In genomic region chr13:56591191-56591590, GRCm38 (mm10) we compare ENCODE assay signal across 31 mouse cellular contexts. TPM values are rescaled to one million over a fixed set of nuclear protein-coding genes. Genes with fewer than 3 reads are reported as not detected.
DNase-seq lines count a peak whose midpoint lies in the region; ATAC-seq and TF ChIP-seq lines count a peak whose summit lies in the region.
"Had no signal": no experiment of that assay in that cellular context is flagged by ENCODE, and none has a peak within 500 bp of the region (broad histone marks: within the 10 kb centered on the region; RNA-seq: fewer than 3 reads in every experiment).

No protein-coding gene starts in this region.

- DNase-seq in heart, embryonic 10.5 days (ENCODE audit: low spot score): no peak
- DNase-seq in heart, postnatal 25 days (ENCODE audit: low spot score): no peak
- DNase-seq in adrenal gland, adult 2 months: peak; percentile 89
- peak; percentile 27 for DNase-seq in lung, postnatal 14 days
- no peak for DNase-seq in forebrain, embryonic 11.5 days (ENCODE audit: low spot score)
- DNase-seq in embryo, embryonic 9.5 days (ENCODE audit: extremely low spot score): no peak
- DNase-seq in cerebellum, adult 8-10 months: no peak
- DNase-seq: cerebellum, adult 2 months; forebrain, postnatal 0 days; heart, postnatal 10 days; kidney, adult 9 months; kidney, postnatal 25 days; thymus, postnatal 25 days had no signal

- no peak for ATAC-seq in forebrain, embryonic 11.5 days (replicated peaks; ENCODE audit: low FRiP score)
- ATAC-seq: CD4-positive, CD25-positive, alpha-beta regulatory T cell, adult 4 months; forebrain, postnatal 0 days; hindbrain, postnatal 0 days; intestine, embryonic 16.5 days; liver, embryonic 12.5 days; midbrain, embryonic 15.5 days had no signal

- H3K27ac ChIP-seq in heart, embryonic 10.5 days: peak overlapping the region; percentile 69
- peak overlapping the region; percentile 58; the same call in 1 of the 2 replicates for H3K27ac ChIP-seq in bone marrow macrophage, adult 2 months (ENCODE audit: insufficient read depth, low read depth, low read length)
- H3K27ac ChIP-seq in forebrain, embryonic 11.5 days (ENCODE audit: low read depth, low read length): no peak overlapping the region
- H3K27ac ChIP-seq: forebrain, embryonic 10.5 days; hindbrain, postnatal 0 days; layer of hippocampus, adult 2 months; liver, embryonic 12.5 days; midbrain, embryonic 15.5 days; neural tube, embryonic 13.5 days; stomach, embryonic 15.5 days had no signal

- no peak overlapping the region for H3K4me2 ChIP-seq in forebrain, embryonic 11.5 days (ENCODE audit: low read depth, low read length, severe bottlenecking)
- H3K4me2 ChIP-seq: heart, embryonic 12.5 days; liver, embryonic 12.5 days; midbrain, embryonic 15.5 days; neural tube, embryonic 13.5 days; stomach, embryonic 15.5 days had no signal

- intact Hi-C loops in heart, postnatal 25 days (cut with DNase I): no loop called here

- no peak for TF ChIP-seq CTCF in bone marrow macrophage, adult 2 months (IDR thresholded peaks at IDR 0.05; ENCODE audit: low read depth, low read length)

- 85% methylated on average over 8 of the region's 8 CpGs for WGBS in heart, embryonic 10.5 days
- WGBS in forebrain, embryonic 11.5 days: 92% methylated on average over 8 of the region's 8 CpGs

- no peak overlapping the region for H3K4me3 ChIP-seq in heart, embryonic 10.5 days
- no peak overlapping the region for H3K4me3 ChIP-seq in bone marrow macrophage, adult 2 months (ENCODE audit: insufficient read depth, low read length)
- H3K4me3 ChIP-seq in forebrain, embryonic 11.5 days (ENCODE audit: low read depth, low read length): no peak overlapping the region
- H3K4me3 ChIP-seq: forebrain, embryonic 10.5 days; heart, embryonic 12.5 days; layer of hippocampus, adult 2 months; liver, embryonic 12.5 days; midbrain, embryonic 15.5 days; myocyte; neural tube, embryonic 13.5 days; stomach, embryonic 15.5 days had no signal

- no peak overlapping the region for H3K9ac ChIP-seq in forebrain, embryonic 11.5 days (ENCODE audit: low read length)
- H3K9ac ChIP-seq: forebrain, postnatal 0 days; heart, embryonic 12.5 days; liver, embryonic 12.5 days; midbrain, embryonic 15.5 days; neural tube, embryonic 13.5 days; stomach, embryonic 15.5 days had no signal

- H3K9me3 ChIP-seq in heart, embryonic 10.5 days: no peaks in the 10 kb centered on the region
- H3K9me3 ChIP-seq in forebrain, embryonic 11.5 days (ENCODE audit: control insufficient read depth, low read length): no peaks in the 10 kb centered on the region
- H3K9me3 ChIP-seq: forebrain, embryonic 10.5 days; heart, embryonic 12.5 days; liver, embryonic 12.5 days; midbrain, embryonic 15.5 days; neural tube, embryonic 13.5 days; stomach, embryonic 15.5 days had no signal

- H3K27me3 ChIP-seq in heart, embryonic 10.5 days (ENCODE audit: insufficient read depth, poor library complexity, severe bottlenecking): no peaks in the 10 kb centered on the region
- H3K27me3 ChIP-seq in forebrain, embryonic 11.5 days (ENCODE audit: control insufficient read depth, insufficient read depth, low read length): no peaks in the 10 kb centered on the region
- H3K27me3 ChIP-seq: heart, embryonic 12.5 days; neural tube, embryonic 13.5 days; stomach, embryonic 15.5 days had no signal

- no peak for TF ChIP-seq POLR2A in bone marrow macrophage, adult 2 months (IDR thresholded peaks at IDR 0.05; ENCODE audit: borderline replicate concordance, low read depth, low read length)

- peaks cover 73% of the 10 kb centered on the region for H3K4me1 ChIP-seq in heart, embryonic 10.5 days
- H3K4me1 ChIP-seq in bone marrow macrophage, adult 2 months (ENCODE audit: control insufficient read depth, insufficient read depth, low read length): peaks cover 29% of the 10 kb centered on the region
- no peaks in the 10 kb centered on the region for H3K4me1 ChIP-seq in forebrain, embryonic 11.5 days (replicated peaks; ENCODE audit: control insufficient read depth, insufficient read depth, low read length)
- H3K4me1 ChIP-seq: liver, embryonic 12.5 days had no signal

- H3K36me3 ChIP-seq in heart, embryonic 10.5 days: no peaks in the 10 kb centered on the region
- no peaks in the 10 kb centered on the region; the same call in 1 of the 2 replicates for H3K36me3 ChIP-seq in forebrain, embryonic 11.5 days (ENCODE audit: control insufficient read depth, insufficient read depth, low read length)
- H3K36me3 ChIP-seq: forebrain, embryonic 10.5 days; heart, embryonic 12.5 days; liver, embryonic 12.5 days; midbrain, embryonic 15.5 days; neural tube, embryonic 13.5 days; stomach, embryonic 15.5 days had no signal

RNA-seq across cellular contexts. Expression of gene Tgfbi, which starts 18.1 kb away (rescaled TPM):
- 50.4 and 66.2 TPM in 2 replicates for polyA plus RNA-seq in heart, embryonic 10.5 days (2016; fragmentation: Nextera tagmentation; extraction: Ambion mirVana)
- 10 to 100 TPM; 19.3 to 23.4 TPM for total RNA-seq in heart, postnatal 25 days (2021)
- total RNA-seq in adrenal gland, adult 2 months (2021): 10 to 100 TPM; 30.7 to 69.6 TPM
- polyA plus RNA-seq in adrenal gland, adult 2 months (2012; rRNA removed): 80.5 and 129 TPM in 2 replicates
- polyA plus RNA-seq in bone marrow macrophage, adult 2 months (2012; ENCODE audit: insufficient read depth, insufficient read length, missing spikeins): 386 and 398 TPM in 2 replicates
- 26.1 and 26.2 TPM in 2 replicates for polyA plus RNA-seq in forebrain, embryonic 11.5 days (2014; fragmentation: Nextera tagmentation; extraction: Ambion mirVana)

RNA-seq across cellular contexts. Expression of gene Lect2, which starts 42.9 kb away (rescaled TPM):
- polyA plus RNA-seq in heart, embryonic 10.5 days (2016; fragmentation: Nextera tagmentation; extraction: Ambion mirVana): 0.41 and 8.8 TPM in 2 replicates
- not detected for total RNA-seq in heart, postnatal 25 days (2021)
- under 1 TPM in 1 of 2 experiments, not detected in 1; 0.49 TPM for total RNA-seq in adrenal gland, adult 2 months (2021)
- polyA plus RNA-seq in adrenal gland, adult 2 months (2012; rRNA removed): not detected in 2 replicates
- polyA plus RNA-seq in bone marrow macrophage, adult 2 months (2012; ENCODE audit: insufficient read depth, insufficient read length, missing spikeins): not detected in 2 replicates
- not detected in 2 replicates for polyA plus RNA-seq in forebrain, embryonic 11.5 days (2014; fragmentation: Nextera tagmentation; extraction: Ambion mirVana)
- total RNA-seq: forebrain, postnatal 0 days; gastrocnemius, adult 18-20 months; heart, postnatal 10 days; hindbrain, postnatal 0 days; layer of hippocampus, adult 2 months; layer of hippocampus, postnatal 25 days had no signal
- polyA plus RNA-seq: CD4-positive, CD25-positive, alpha-beta regulatory T cell, adult 4 months; cerebellum, adult 2 months; embryonic facial prominence, embryonic 11.5 days; forebrain, embryonic 10.5 days; forebrain, postnatal 0 days; gonadal fat pad, adult 2 months; hindbrain, embryonic 11.5 days; hindbrain, postnatal 0 days; limb, embryonic 11.5 days; midbrain, embryonic 15.5 days; myocyte; neural tube, embryonic 13.5 days had no signal

Comparison
In these comparisons a context has a peak if more than half of its experiments do, and no peak if none do; other contexts are left out.
1. DNase-seq: peak in adrenal gland, adult 2 months (single experiment) and lung, postnatal 14 days (single experiment); none in heart, embryonic 10.5 days (single experiment), heart, postnatal 25 days (single experiment), forebrain, embryonic 11.5 days (single experiment), embryo, embryonic 9.5 days (single experiment) and cerebellum, adult 8-10 months (single experiment).